Mouse (Mus musculus): Measurements from ENCODE around the gene Olfr221.

- TF ChIP-seq POLR2A (IDR thresholded peaks at IDR 0.05; ENCODE audit: low read depth, low read length) (no peak), CTCF (IDR thresholded peaks at IDR 0.05; ENCODE audit: borderline replicate concordance, insufficient read depth, low read length) (no peak)
Measured at GRCm38 (mm10) chr14:52009841-52010240, 32.4 kb downstream of the Olfr221 start.

Data from embryonic fibroblast, embryonic 13.5 days (primary cell).